Mouse (Mus musculus): ENCODE data around the gene Dnal1. TPM values are rescaled to one million over a fixed set of nuclear protein-coding genes. Genes with fewer than 3 reads are reported as not detected.
A peak's percentile ranks its signal among the peaks of the same experiment; 100 is the strongest.

Gene Dnal1
- polyA plus RNA-seq, 1 experiment from 2014 or later = 9.7 TPM

GRCm38 (mm10) chr12:84192741-84193641, 78.8 kb downstream of the Dnal1 start:
- H3K4me3 ChIP-seq = peak overlapping the region; percentile 81
- WGBS = under 1% methylated on average over 91 of the region's 102 CpGs
- peak overlapping the region; percentile 97 for H3K27ac ChIP-seq
- H3K4me1 ChIP-seq (replicated peaks) = peaks cover 83% of the 10 kb centered on the region
- peak overlapping the region; percentile 95 for H3K9ac ChIP-seq
- no peaks in the 10 kb centered on the region for H3K27me3 ChIP-seq
- peak overlapping the region; percentile 93 for H3K4me2 ChIP-seq
- H3K9me3 ChIP-seq = no peaks in the 10 kb centered on the region
- no peaks in the 10 kb centered on the region for H3K36me3 ChIP-seq
- ATAC-seq (ENCODE audit: low FRiP score) = peak; percentile 71

- H3K36me3 ChIP-seq = no peaks in the 10 kb centered on the region
- ATAC-seq (ENCODE audit: low FRiP score) = peak; percentile 83
- H3K27me3 ChIP-seq = peaks cover 3% of the 10 kb centered on the region; the same call in 1 of the 2 replicates
- WGBS = under 1% methylated on average over 49 of the region's 49 CpGs
- H3K4me3 ChIP-seq = peak overlapping the region; percentile 81
- H3K9me3 ChIP-seq = no peaks in the 10 kb centered on the region
- H3K9ac ChIP-seq = peak overlapping the region; percentile 95
- peaks cover 76% of the 10 kb centered on the region for H3K4me1 ChIP-seq (replicated peaks)
- H3K4me2 ChIP-seq = peak overlapping the region; percentile 93
- H3K27ac ChIP-seq = peak overlapping the region; percentile 97
Observed at GRCm38 (mm10) chr12:84193642-84194399, 79.7 kb downstream of the Dnal1 start.

GRCm38 (mm10) chr12:84194400-84195109, 80.4 kb downstream of the Dnal1 start:
- peak overlapping the region; percentile 93 for H3K4me2 ChIP-seq
- 8% methylated on average over 9 of the region's 13 CpGs for WGBS
- peaks cover 4% of the 10 kb centered on the region; the same call in 1 of the 2 replicates for H3K27me3 ChIP-seq
- H3K9me3 ChIP-seq = no peaks in the 10 kb centered on the region
- no peak for ATAC-seq (ENCODE audit: low FRiP score)
- no peaks in the 10 kb centered on the region for H3K36me3 ChIP-seq
- H3K9ac ChIP-seq = peak overlapping the region; percentile 95
- H3K27ac ChIP-seq = peak overlapping the region; percentile 97
- peaks cover 69% of the 10 kb centered on the region for H3K4me1 ChIP-seq (replicated peaks)
- peak overlapping the region; percentile 81 for H3K4me3 ChIP-seq

- no peak for ATAC-seq (ENCODE audit: low FRiP score)
- Histone ChIP-seq H3K27me3 (peaks cover 4% of the 10 kb centered on the region; the same call in 1 of the 2 replicates), H3K4me1 (replicated peaks) (peaks cover 62% of the 10 kb centered on the region), H3K4me3 (0 out of 2 replicates have a peak overlapping the region, but pooled peaks have one; percentile 81), H3K9ac (0 out of 2 replicates have a peak overlapping the region, but pooled peaks have one; percentile 95), H3K27ac (no peak overlapping the region), H3K36me3 (no peaks in the 10 kb centered on the region), H3K4me2 (peak overlapping the region; percentile 93; the same call in 1 of the 2 replicates), H3K9me3 (no peaks in the 10 kb centered on the region)
- WGBS = 65% methylated on average over 6 of the region's 6 CpGs
Observed at GRCm38 (mm10) chr12:84195195-84195594, 81.0 kb downstream of the Dnal1 start.

Other genes starting within 250 kb of the Dnal1 start
- 19.9 and 25.6 TPM in 2 replicates for gene Numb, start 192.4 kb upstream of the Dnal1 start, polyA plus RNA-seq (2015; fragmentation: Nextera tagmentation; extraction: Ambion mirVana)
- gene Riox1, start 163.8 kb upstream of the Dnal1 start, polyA plus RNA-seq (2015; fragmentation: Nextera tagmentation; extraction: Ambion mirVana) = 10.0 and 10.8 TPM in 2 replicates
- not detected in 2 replicates for gene Heatr4, start 129.5 kb upstream of the Dnal1 start, polyA plus RNA-seq (2015; fragmentation: Nextera tagmentation; extraction: Ambion mirVana)
- 14.7 and 17.0 TPM in 2 replicates for gene Acot2, start 126.5 kb upstream of the Dnal1 start, polyA plus RNA-seq (2015; fragmentation: Nextera tagmentation; extraction: Ambion mirVana)
- gene Acot1, start 104.9 kb upstream of the Dnal1 start, polyA plus RNA-seq (2015; fragmentation: Nextera tagmentation; extraction: Ambion mirVana) = 77.9 and 83.6 TPM in 2 replicates
- gene Acot4, start 76.0 kb upstream of the Dnal1 start, polyA plus RNA-seq (2015; fragmentation: Nextera tagmentation; extraction: Ambion mirVana) = 0.09 and 0.13 TPM in 2 replicates
- gene Gm49366, start 75.4 kb upstream of the Dnal1 start, polyA plus RNA-seq (2015; fragmentation: Nextera tagmentation; extraction: Ambion mirVana) = not detected in 2 replicates
- 0.89 and 0.96 TPM in 2 replicates for gene Acot3, start 62.2 kb upstream of the Dnal1 start, polyA plus RNA-seq (2015; fragmentation: Nextera tagmentation; extraction: Ambion mirVana)
- not detected in 2 replicates for gene Acot5, start 45.0 kb upstream of the Dnal1 start, polyA plus RNA-seq (2015; fragmentation: Nextera tagmentation; extraction: Ambion mirVana)
- gene Acot6, start 13.7 kb upstream of the Dnal1 start, polyA plus RNA-seq (2015; fragmentation: Nextera tagmentation; extraction: Ambion mirVana) = 0.88 and 0.97 TPM in 2 replicates
- 3.5 and 3.8 TPM in 2 replicates for gene Pnma1, start 34.1 kb downstream of the Dnal1 start, polyA plus RNA-seq (2015; fragmentation: Nextera tagmentation; extraction: Ambion mirVana)
- 4.5 and 5.1 TPM in 2 replicates for gene Elmsan1, start 104.5 kb downstream of the Dnal1 start, polyA plus RNA-seq (2015; fragmentation: Nextera tagmentation; extraction: Ambion mirVana)
- gene Ptgr2, start 170.9 kb downstream of the Dnal1 start, polyA plus RNA-seq (2015; fragmentation: Nextera tagmentation; extraction: Ambion mirVana) = 14.2 and 15.1 TPM in 2 replicates
- 84.3 and 88.3 TPM in 2 replicates for gene Zfp410, start 202.5 kb downstream of the Dnal1 start, polyA plus RNA-seq (2015; fragmentation: Nextera tagmentation; extraction: Ambion mirVana)
- gene Coq6, start 247.3 kb downstream of the Dnal1 start, polyA plus RNA-seq (2015; fragmentation: Nextera tagmentation; extraction: Ambion mirVana) = 41.0 and 42.3 TPM in 2 replicates
- 17.9 and 19.1 TPM in 2 replicates for gene Fam161b, start 247.5 kb downstream of the Dnal1 start, polyA plus RNA-seq (2015; fragmentation: Nextera tagmentation; extraction: Ambion mirVana)

Measured in hindbrain, embryonic 13.5 days (tissue).